Mouse (Mus musculus): ENCODE results near the gene Exosc8.

DNA sequence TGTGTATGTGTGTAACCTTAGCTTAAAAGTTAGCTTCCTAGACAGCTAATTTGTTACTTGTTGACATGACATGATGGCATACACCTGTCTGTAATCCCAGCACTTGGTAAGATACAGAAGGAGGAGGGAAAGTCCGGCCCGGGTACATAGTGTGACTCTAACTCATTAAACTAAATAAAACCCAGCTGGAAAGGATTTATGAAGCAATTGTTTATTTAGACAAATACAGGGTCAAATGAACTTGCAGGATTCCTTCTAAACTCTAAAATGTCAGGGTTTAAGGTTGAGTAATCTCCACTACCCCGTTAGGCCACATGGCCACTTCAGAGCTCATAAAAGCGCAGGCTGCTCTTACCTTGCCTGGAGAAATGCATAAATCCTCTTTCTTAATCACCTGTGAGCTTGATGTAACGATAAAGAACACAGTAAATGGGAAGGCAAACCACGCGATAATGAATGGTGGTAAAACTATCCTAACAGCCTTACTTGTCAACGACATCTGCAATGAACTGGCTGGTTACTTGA, 3.5 kb downstream of the Exosc8 start:
- no peak for TF ChIP-seq CTCF (IDR thresholded peaks at IDR 0.05; ENCODE audit: low read depth)
- TF ChIP-seq EP300 (IDR thresholded peaks at IDR 0.05; ENCODE audit: low read depth) = no peak

Data from liver, embryonic 14.5 days (tissue).